Comparison of ENCODE assay signal across 8 mouse cellular contexts in genomic region chr4:135963457-135964193, GRCm38 (mm10). TPM values are rescaled to one million over a fixed set of nuclear protein-coding genes. Genes with fewer than 3 reads are reported as not detected.
A peak's percentile ranks its signal among the peaks of the same experiment; 100 is the strongest.
DNase-seq lines count a peak whose midpoint lies in the region; ATAC-seq and TF ChIP-seq lines count a peak whose summit lies in the region.

Gale (plus strand) TSS chr4:135963727.

- no peaks in the 10 kb centered on the region for H3K27me3 ChIP-seq in embryonic facial prominence, embryonic 11.5 days (ENCODE audit: control insufficient read depth, insufficient read depth, low read length)
- no peaks in the 10 kb centered on the region for H3K27me3 ChIP-seq in limb, embryonic 12.5 days
- no peaks in the 10 kb centered on the region for H3K27me3 ChIP-seq in midbrain, embryonic 15.5 days (replicated peaks)
- H3K27me3 ChIP-seq in spleen, adult 2 months (ENCODE audit: control insufficient read depth, insufficient read depth, low read length): no peaks in the 10 kb centered on the region

- DNase-seq in layer of hippocampus, adult 11-12 months (ENCODE audit: low spot score): peak; percentile 93
- no peak for DNase-seq in layer of hippocampus, adult 9-10 months (ENCODE audit: low spot score)
- DNase-seq in embryonic facial prominence, embryonic 11.5 days (ENCODE audit: low spot score): peak; percentile 98
- DNase-seq in kidney, adult 11 months: peak; percentile 93
- DNase-seq in spleen, adult 2 months (ENCODE audit: low read depth in 1 of 2, low spot score in 2 of 2): peak; percentile 95 to 97

- no peak for TF ChIP-seq CTCF in spleen, adult 2 months (IDR thresholded peaks at IDR 0.05; ENCODE audit: extremely low read depth, insufficient read depth, insufficient read length, insufficient replicate concordance)

- H3K27ac ChIP-seq in embryonic facial prominence, embryonic 11.5 days (replicated peaks; ENCODE audit: low read depth, low read length): peak within 1 kb of the TSS; percentile 73
- peak within 1 kb of the TSS; percentile 88 for H3K27ac ChIP-seq in limb, embryonic 12.5 days
- peak within 1 kb of the TSS; percentile 89 for H3K27ac ChIP-seq in midbrain, embryonic 15.5 days
- peak within 1 kb of the TSS; percentile 94 for H3K27ac ChIP-seq in spleen, adult 2 months (ENCODE audit: insufficient read depth, low read length)

- peaks cover 9% of the 10 kb centered on the region for H3K36me3 ChIP-seq in embryonic facial prominence, embryonic 11.5 days (replicated peaks; ENCODE audit: control insufficient read depth, insufficient read depth, low read depth, low read length)
- peaks cover 61% of the 10 kb centered on the region for H3K36me3 ChIP-seq in limb, embryonic 12.5 days
- peaks cover 28% of the 10 kb centered on the region for H3K36me3 ChIP-seq in midbrain, embryonic 15.5 days (replicated peaks)
- H3K36me3 ChIP-seq in spleen, adult 2 months (ENCODE audit: control insufficient read depth, insufficient read depth, low read length): peaks cover 23% of the 10 kb centered on the region

- no peaks in the 10 kb centered on the region; the same call in 1 of the 2 replicates for H3K4me1 ChIP-seq in embryonic facial prominence, embryonic 11.5 days (ENCODE audit: control insufficient read depth, insufficient read depth, low read length)
- H3K4me1 ChIP-seq in limb, embryonic 12.5 days (replicated peaks): peaks cover 20% of the 10 kb centered on the region
- peaks cover 20% of the 10 kb centered on the region for H3K4me1 ChIP-seq in midbrain, embryonic 15.5 days
- H3K4me1 ChIP-seq in spleen, adult 2 months (ENCODE audit: control insufficient read depth, insufficient read depth, insufficient read length): peaks cover 8% of the 10 kb centered on the region; the same call in 1 of the 2 replicates

- under 1% methylated on average over 55 of the region's 56 CpGs for WGBS in embryonic facial prominence, embryonic 11.5 days
- under 1% methylated on average over 56 of the region's 56 CpGs for WGBS in limb, embryonic 12.5 days
- WGBS in midbrain, embryonic 15.5 days: under 1% methylated on average over 56 of the region's 56 CpGs
- under 1% methylated on average over 56 of the region's 56 CpGs for WGBS in spleen, adult 2 months

- ATAC-seq in embryonic facial prominence, embryonic 11.5 days (replicated peaks; ENCODE audit: insufficient number of reproducible peaks, low FRiP score, low TSS enrichment, low read depth): peak; percentile 89
- peak; percentile 83 for ATAC-seq in granulocyte monocyte progenitor cell, adult 5-6 weeks (replicated peaks; ENCODE audit: poor library complexity, severe bottlenecking)
- peak; percentile 87 for ATAC-seq in limb, embryonic 12.5 days (ENCODE audit: insufficient number of reproducible peaks, insufficient read depth, low FRiP score, low TSS enrichment, low read depth)
- peak; percentile 94 for ATAC-seq in midbrain, embryonic 15.5 days (replicated peaks)

- no peaks in the 10 kb centered on the region for H3K9me3 ChIP-seq in embryonic facial prominence, embryonic 11.5 days (replicated peaks; ENCODE audit: control insufficient read depth, low read length)
- H3K9me3 ChIP-seq in limb, embryonic 12.5 days: no peaks in the 10 kb centered on the region
- no peaks in the 10 kb centered on the region for H3K9me3 ChIP-seq in midbrain, embryonic 15.5 days

- peak; percentile 95 for TF ChIP-seq POLR2A in spleen, adult 2 months (IDR thresholded peaks at IDR 0.05; ENCODE audit: low read depth, low read length)

- peak within 1 kb of the TSS; percentile 82 for H3K9ac ChIP-seq in embryonic facial prominence, embryonic 11.5 days (replicated peaks; ENCODE audit: low read length)
- H3K9ac ChIP-seq in limb, embryonic 12.5 days (replicated peaks): peak within 1 kb of the TSS; percentile 73
- peak within 1 kb of the TSS; percentile 87 for H3K9ac ChIP-seq in midbrain, embryonic 15.5 days

- H3K4me3 ChIP-seq in embryonic facial prominence, embryonic 11.5 days (ENCODE audit: low read depth, low read length): peak within 1 kb of the TSS; percentile 69
- peak within 1 kb of the TSS; percentile 58 for H3K4me3 ChIP-seq in limb, embryonic 12.5 days (replicated peaks)
- H3K4me3 ChIP-seq in midbrain, embryonic 15.5 days: peak within 1 kb of the TSS; percentile 84
- peak within 1 kb of the TSS; percentile 72 for H3K4me3 ChIP-seq in spleen, adult 2 months (ENCODE audit: extremely low read depth, insufficient read depth, insufficient read length)

- H3K4me2 ChIP-seq in embryonic facial prominence, embryonic 11.5 days (ENCODE audit: low read depth, low read length): peak within 1 kb of the TSS; percentile 70
- H3K4me2 ChIP-seq in limb, embryonic 12.5 days: peak within 1 kb of the TSS; percentile 89
- H3K4me2 ChIP-seq in midbrain, embryonic 15.5 days: peak within 1 kb of the TSS; percentile 95

RNA-seq across cellular contexts. Expression of gene Gale, which starts in this region (rescaled TPM):
- 23.1 and 25.8 TPM in 2 replicates for polyA plus RNA-seq in embryonic facial prominence, embryonic 11.5 days (2014; fragmentation: Nextera tagmentation; extraction: Ambion mirVana)
- total RNA-seq in granulocyte monocyte progenitor cell, adult 5-6 weeks (2014; fragmentation: Nextera tagmentation): 6.3 and 11.1 TPM in 2 replicates
- 5.0 and 5.3 TPM in 2 replicates for total RNA-seq in granulocyte monocyte progenitor cell, adult 5-6 weeks (2017)
- 32.1 and 33.3 TPM in 2 replicates for polyA plus RNA-seq in limb, embryonic 12.5 days (2016; fragmentation: Nextera tagmentation; extraction: Ambion mirVana)
- 41.6 and 44.2 TPM in 2 replicates for polyA plus RNA-seq in midbrain, embryonic 15.5 days (2015; fragmentation: Nextera tagmentation; extraction: Ambion mirVana)
- polyA plus RNA-seq in spleen, adult 2 months (2012; rRNA removed): 10.6 and 13.8 TPM in 2 replicates
